Mouse (Mus musculus) embryonic facial prominence, embryonic 11.5 days (tissue): ENCODE measurements around the gene Srebf1. TPM values are rescaled to one million over a fixed set of nuclear protein-coding genes. Genes with fewer than 3 reads are reported as not detected.

Experiments used
- ATAC-seq: fragments of 200-750 bp; cut with Nextera tagmentation; replicated peaks from 2 replicates; pipeline ENCODE4 v1.8.0; 2017; ENCODE audit warnings: low read depth; ENCODE audit not compliant: insufficient number of reproducible peaks, low FRiP score, low TSS enrichment
- DNase-seq: peaks from one replicate; pipeline ENCODE4 v3.0.0-alpha.2; 2015; ENCODE audit warnings: low spot score
- H3K27ac ChIP-seq: fragments of 300-500 bp; sonication (generic); replicated peaks from 2 replicates; pipeline ENCODE4 v1.5.1; 2014; ENCODE audit warnings: mild to moderate bottlenecking, low read depth, low read length, control low read depth
- H3K27me3 ChIP-seq: fragments of 300-500 bp; sonication (generic); 2 replicates; pipeline ENCODE4 v1.6.1; 2014; ENCODE audit warnings: mild to moderate bottlenecking, low read length, moderate library complexity, mixed read lengths; ENCODE audit not compliant: control insufficient read depth, insufficient read depth
- H3K36me3 ChIP-seq: fragments of 300-500 bp; sonication (generic); replicated peaks from 2 replicates; pipeline ENCODE4 v1.6.1; 2014; ENCODE audit warnings: low read depth, mild to moderate bottlenecking, low read length, moderate library complexity, mixed read lengths; ENCODE audit not compliant: control insufficient read depth, insufficient read depth
- H3K4me1 ChIP-seq: fragments of 300-500 bp; sonication (generic); 2 replicates; pipeline ENCODE4 v1.6.1; 2014; ENCODE audit warnings: low read length, mixed read lengths; ENCODE audit not compliant: control insufficient read depth, insufficient read depth
- H3K4me2 ChIP-seq: fragments of 300-500 bp; sonication (generic); 2 replicates; pipeline ENCODE4 v1.6.1; 2014; ENCODE audit warnings: low read depth, mild to moderate bottlenecking, control low read depth, low read length, moderate library complexity
- H3K4me3 ChIP-seq: fragments of 300-500 bp; sonication (generic); 2 replicates; pipeline ENCODE4 v1.5.1; 2014; ENCODE audit warnings: low read depth, low read length, control low read depth
- H3K9ac ChIP-seq: fragments of 300-500 bp; sonication (generic); replicated peaks from 2 replicates; pipeline ENCODE4 v1.6.1; 2014; ENCODE audit warnings: mild to moderate bottlenecking, control low read depth, low read length
- H3K9me3 ChIP-seq: fragments of 300-500 bp; sonication (generic); replicated peaks from 2 replicates; pipeline ENCODE4 v1.6.1; 2016; ENCODE audit warnings: mild to moderate bottlenecking, low read length, inconsistent platforms, mixed read lengths; ENCODE audit not compliant: control insufficient read depth
- WGBS: fragments of 180-500 bp; shearing (Covaris S2); extraction: QIAGEN DNeasy Blood & Tissue Kit; methylation state at CpG from one replicate; pipeline ENCODE4 v1.1.7; 2014; 5-methylcytosine and 5-hydroxymethylcytosine counted together
- polyA plus RNA-seq: library from polyadenylated mRNA; unstranded; fragments of >200 nt; fragmentation: Nextera tagmentation; extraction: Ambion mirVana; gene quantifications from 2 replicates; pipeline ENCODE4 v1.2.1, GENCODE M21; 2014

Gene Srebf1
- polyA plus RNA-seq, 1 experiment from 2014 or later = 45.1 TPM

- no peak for DNase-seq
- Histone ChIP-seq H3K4me3 (no peak overlapping the region), H3K27ac (no peak overlapping the region), H3K4me1 (no peaks in the 10 kb centered on the region), H3K4me2 (no peak overlapping the region), H3K36me3 (no peaks in the 10 kb centered on the region), H3K9ac (no peak overlapping the region), H3K9me3 (no peaks in the 10 kb centered on the region), H3K27me3 (no peaks in the 10 kb centered on the region)
- 73% methylated on average over 6 of the region's 6 CpGs for WGBS
- ATAC-seq = no peak
Measured at GRCm38 (mm10) chr11:60256176-60256681, 33.8 kb upstream of the Srebf1 start.

GRCm38 (mm10) chr11:60255639-60256038 is 33.3 kb upstream of the Srebf1 start:
- Histone ChIP-seq H3K9ac (no peak overlapping the region), H3K4me2 (no peak overlapping the region), H3K4me3 (no peak overlapping the region), H3K27me3 (no peaks in the 10 kb centered on the region), H3K36me3 (no peaks in the 10 kb centered on the region), H3K27ac (no peak overlapping the region), H3K9me3 (no peaks in the 10 kb centered on the region), H3K4me1 (no peaks in the 10 kb centered on the region)
- DNase-seq (no peak), ATAC-seq (no peak)
- WGBS = 84% methylated on average over 3 of the region's 3 CpGs

- H3K27me3 ChIP-seq = no peaks in the 10 kb centered on the region
- WGBS = 84% methylated on average over 3 of the region's 3 CpGs
- DNase-seq (no peak), ATAC-seq (no peak)
- H3K27ac ChIP-seq = no peak overlapping the region
- H3K4me2 ChIP-seq = no peak overlapping the region
- no peaks in the 10 kb centered on the region for H3K36me3 ChIP-seq
- H3K9ac ChIP-seq = no peak overlapping the region
- H3K9me3 ChIP-seq = no peaks in the 10 kb centered on the region
- H3K4me3 ChIP-seq = no peak overlapping the region
- no peaks in the 10 kb centered on the region for H3K4me1 ChIP-seq
Measured at GRCm38 (mm10) chr11:60255181-60255580, 32.8 kb upstream of the Srebf1 start.

GRCm38 (mm10) chr11:60254308-60254707 is 31.9 kb upstream of the Srebf1 start:
- 84% methylated on average over 5 of the region's 5 CpGs for WGBS
- ATAC-seq = no peak
- H3K4me2 ChIP-seq = no peak overlapping the region

GRCm38 (mm10) chr11:60253546-60253945 is 31.2 kb upstream of the Srebf1 start:
- Histone ChIP-seq H3K27me3 (no peaks in the 10 kb centered on the region), H3K4me3 (no peak overlapping the region), H3K4me2 (no peak overlapping the region), H3K36me3 (no peaks in the 10 kb centered on the region), H3K27ac (no peak overlapping the region), H3K9ac (no peak overlapping the region), H3K9me3 (no peaks in the 10 kb centered on the region), H3K4me1 (no peaks in the 10 kb centered on the region)
- ATAC-seq (no peak), DNase-seq (no peak)
- WGBS = 98% methylated on average over 2 of the region's 2 CpGs

More at GRCm38 (mm10) chr11:60254308-60254707, 31.9 kb upstream of the Srebf1 start:
- H3K9ac ChIP-seq = no peak overlapping the region
- no peaks in the 10 kb centered on the region for H3K4me1 ChIP-seq
- H3K4me3 ChIP-seq = no peak overlapping the region
- no peak for DNase-seq
- H3K36me3 ChIP-seq = no peaks in the 10 kb centered on the region
- no peaks in the 10 kb centered on the region for H3K27me3 ChIP-seq
- H3K9me3 ChIP-seq = no peaks in the 10 kb centered on the region
- H3K27ac ChIP-seq = no peak overlapping the region

GRCm38 (mm10) chr11:60250971-60251643 is 28.7 kb upstream of the Srebf1 start:
- no peak overlapping the region for H3K27ac ChIP-seq
- H3K9ac ChIP-seq = no peak overlapping the region
- ATAC-seq (no peak), DNase-seq (peak; percentile 78)
- H3K4me1 ChIP-seq = no peaks in the 10 kb centered on the region
- no peaks in the 10 kb centered on the region for H3K36me3 ChIP-seq
- no peaks in the 10 kb centered on the region for H3K27me3 ChIP-seq
- 58% methylated on average over 6 of the region's 6 CpGs for WGBS
- no peak overlapping the region for H3K4me3 ChIP-seq
- no peaks in the 10 kb centered on the region for H3K9me3 ChIP-seq
- H3K4me2 ChIP-seq = no peak overlapping the region

- no peaks in the 10 kb centered on the region for H3K27me3 ChIP-seq
- no peak overlapping the region for H3K27ac ChIP-seq
- H3K4me3 ChIP-seq = no peak overlapping the region
- H3K9me3 ChIP-seq = no peaks in the 10 kb centered on the region
- H3K4me2 ChIP-seq = no peak overlapping the region
- no peaks in the 10 kb centered on the region for H3K36me3 ChIP-seq
- H3K9ac ChIP-seq = no peak overlapping the region
- ATAC-seq (no peak), DNase-seq (no peak)
- WGBS = 80% methylated on average over 2 of the region's 2 CpGs
- H3K4me1 ChIP-seq = no peaks in the 10 kb centered on the region
Measured at GRCm38 (mm10) chr11:60249885-60250284, 27.5 kb upstream of the Srebf1 start.

- Histone ChIP-seq H3K27me3 (no peaks in the 10 kb centered on the region), H3K27ac (no peak overlapping the region), H3K36me3 (no peaks in the 10 kb centered on the region), H3K4me1 (no peaks in the 10 kb centered on the region), H3K9me3 (no peaks in the 10 kb centered on the region), H3K4me2 (no peak overlapping the region), H3K9ac (no peak overlapping the region), H3K4me3 (no peak overlapping the region)
- DNase-seq (no peak), ATAC-seq (no peak)
- WGBS = 56% methylated on average over 13 of the region's 13 CpGs
Measured at GRCm38 (mm10) chr11:60248596-60249404, 26.4 kb upstream of the Srebf1 start.
